Mouse (Mus musculus) midbrain, embryonic 13.5 days (tissue): ENCODE results near the gene Saysd1. TPM values are rescaled to one million over a fixed set of nuclear protein-coding genes. Genes with fewer than 3 reads are reported as not detected.

Experiments used
- ATAC-seq: fragments of 200-750 bp; cut with Nextera tagmentation; 2 replicates; pipeline ENCODE4 v1.8.0; 2017; ENCODE audit warnings: mild to moderate bottlenecking, moderate TSS enrichment, moderate library complexity
- H3K27ac ChIP-seq: fragments of 300-500 bp; sonication (generic); 2 replicates; pipeline ENCODE4 v1.5.1; 2015; ENCODE audit warnings: inconsistent platforms, mild to moderate bottlenecking, moderate library complexity
- H3K27me3 ChIP-seq: fragments of 300-500 bp; sonication (generic); 2 replicates; pipeline ENCODE4 v1.6.1; 2015; ENCODE audit warnings: mild to moderate bottlenecking, inconsistent platforms
- H3K36me3 ChIP-seq: fragments of 300-500 bp; sonication (generic); 2 replicates; pipeline ENCODE4 v1.6.1; 2015; ENCODE audit warnings: mild to moderate bottlenecking, inconsistent platforms
- H3K4me1 ChIP-seq: fragments of 300-500 bp; sonication (generic); replicated peaks from 2 replicates; pipeline ENCODE4 v1.6.1; 2015; ENCODE audit warnings: inconsistent platforms
- H3K4me2 ChIP-seq: fragments of 300-500 bp; sonication (generic); replicated peaks from 2 replicates; pipeline ENCODE4 v1.6.1; 2015; ENCODE audit warnings: moderate library complexity, mild to moderate bottlenecking, inconsistent platforms
- H3K4me3 ChIP-seq: fragments of 300-500 bp; sonication (generic); replicated peaks from 2 replicates; pipeline ENCODE4 v1.5.1; 2015; ENCODE audit warnings: mild to moderate bottlenecking, inconsistent platforms
- H3K9ac ChIP-seq: fragments of 300-500 bp; sonication (generic); replicated peaks from 2 replicates; pipeline ENCODE4 v1.6.1; 2015; ENCODE audit warnings: mild to moderate bottlenecking, inconsistent platforms
- H3K9me3 ChIP-seq: fragments of 300-500 bp; sonication (generic); 2 replicates; pipeline ENCODE4 v1.6.1; 2016; ENCODE audit warnings: mild to moderate bottlenecking, inconsistent platforms
- WGBS: fragments of 180-500 bp; shearing (Covaris S2); methylation state at CpG from one replicate; pipeline ENCODE4 v1.1.7; 2015; 5-methylcytosine and 5-hydroxymethylcytosine counted together
- polyA plus RNA-seq: library from polyadenylated mRNA; unstranded; fragments of >200 nt; fragmentation: Nextera tagmentation; extraction: Ambion mirVana; gene quantifications from 2 replicates; pipeline ENCODE4 v1.2.1, GENCODE M21; 2015

Gene Saysd1
- polyA plus RNA-seq, 1 experiment from 2014 or later, result 15.1 TPM

DNA sequence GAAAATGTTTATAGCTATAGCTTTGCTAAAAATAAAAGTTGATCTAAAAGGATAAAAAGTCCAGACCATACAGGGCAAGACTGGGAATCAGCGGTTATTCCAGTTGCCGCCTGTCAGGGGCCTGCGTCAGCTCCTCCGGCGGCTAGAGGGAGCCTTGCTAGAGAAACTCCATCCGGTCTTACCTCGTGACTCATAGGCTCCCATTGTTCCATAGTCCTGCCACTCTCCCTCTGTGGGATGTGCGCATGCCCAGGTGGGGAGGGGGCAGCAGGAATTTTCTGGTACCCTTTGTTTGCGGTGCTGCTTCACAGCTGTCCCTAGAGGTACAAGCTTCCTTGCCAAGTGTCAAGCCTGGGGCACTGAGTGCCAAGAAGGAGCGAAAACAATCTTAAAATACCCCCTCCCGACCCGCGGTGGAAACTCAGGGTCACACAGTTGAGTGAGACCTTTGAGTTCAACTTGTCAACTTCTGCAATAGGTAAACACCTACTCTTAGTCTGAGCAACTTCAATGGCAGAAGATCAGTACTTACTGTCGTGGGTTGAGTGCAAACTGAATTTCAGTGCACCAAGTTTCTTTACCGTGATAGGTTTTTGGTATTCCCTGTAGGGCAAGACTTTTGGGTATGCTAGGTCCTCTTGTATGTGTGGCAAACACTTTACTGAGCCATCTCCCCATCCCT is 10.8 kb downstream of the Saysd1 start:
- 80% methylated on average over 15 of the region's 15 CpGs for WGBS
- H3K9me3 ChIP-seq, result no peaks in the 10 kb centered on the region
- no peak for ATAC-seq
- no peaks in the 10 kb centered on the region for H3K36me3 ChIP-seq
- H3K4me3 ChIP-seq, result no peak overlapping the region
- H3K27me3 ChIP-seq, result no peaks in the 10 kb centered on the region
- no peaks in the 10 kb centered on the region for H3K4me1 ChIP-seq
- H3K4me2 ChIP-seq, result no peak overlapping the region
- no peak overlapping the region for H3K27ac ChIP-seq
- no peak overlapping the region for H3K9ac ChIP-seq

DNA sequence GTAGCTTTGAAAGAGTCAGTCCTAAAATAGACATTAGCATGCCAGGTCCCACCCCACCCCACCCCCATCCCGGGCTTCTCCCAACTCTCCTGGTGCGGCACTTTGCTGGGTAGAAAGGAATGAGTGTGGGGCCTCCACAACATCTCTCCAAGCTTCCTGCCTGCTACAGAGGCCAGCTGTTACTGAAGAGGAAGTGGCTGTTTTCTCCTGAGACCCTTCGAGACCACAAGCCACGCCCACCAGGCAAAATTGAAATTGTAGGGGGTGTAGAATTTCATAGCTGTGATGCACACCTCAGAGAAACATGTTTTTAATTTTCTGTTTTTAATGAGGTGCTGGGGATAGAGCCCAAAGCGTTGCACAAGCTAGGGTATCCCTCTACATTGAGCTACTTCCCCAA is 17.5 kb downstream of the Saysd1 start:
- Histone ChIP-seq H3K9me3 (no peaks in the 10 kb centered on the region), H3K27ac (no peak overlapping the region), H3K36me3 (no peaks in the 10 kb centered on the region), H3K4me2 (no peak overlapping the region), H3K9ac (no peak overlapping the region), H3K27me3 (0 out of 2 replicates have a peak, but pooled peaks cover 2% of the 10 kb centered on the region), H3K4me3 (no peak overlapping the region), H3K4me1 (no peaks in the 10 kb centered on the region; the same call in 1 of the 2 replicates)
- 86% methylated on average over 5 of the region's 5 CpGs for WGBS
- no peak for ATAC-seq

DNA sequence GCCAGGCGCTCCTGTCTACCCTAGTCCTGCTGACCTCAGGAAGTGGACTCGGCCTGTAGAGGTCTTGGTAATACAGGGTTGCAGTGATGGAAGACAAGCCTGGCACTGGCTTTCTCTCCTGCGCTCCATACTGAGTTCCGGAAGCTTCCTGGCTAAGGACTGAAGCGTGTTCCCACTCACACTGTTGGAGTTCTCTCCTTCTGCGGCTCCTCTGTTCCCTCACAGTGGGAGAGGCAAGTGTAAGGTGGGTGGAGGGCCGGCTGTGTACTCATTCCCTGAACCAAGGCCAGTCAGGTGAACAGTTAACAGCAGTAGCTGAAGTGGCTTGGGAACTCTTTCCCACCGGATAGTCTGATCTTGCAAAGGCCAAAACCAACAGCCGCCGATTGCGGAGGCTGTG is 18.3 kb downstream of the Saysd1 start:
- no peak for ATAC-seq
- WGBS, result 92% methylated on average over 11 of the region's 11 CpGs

DNA sequence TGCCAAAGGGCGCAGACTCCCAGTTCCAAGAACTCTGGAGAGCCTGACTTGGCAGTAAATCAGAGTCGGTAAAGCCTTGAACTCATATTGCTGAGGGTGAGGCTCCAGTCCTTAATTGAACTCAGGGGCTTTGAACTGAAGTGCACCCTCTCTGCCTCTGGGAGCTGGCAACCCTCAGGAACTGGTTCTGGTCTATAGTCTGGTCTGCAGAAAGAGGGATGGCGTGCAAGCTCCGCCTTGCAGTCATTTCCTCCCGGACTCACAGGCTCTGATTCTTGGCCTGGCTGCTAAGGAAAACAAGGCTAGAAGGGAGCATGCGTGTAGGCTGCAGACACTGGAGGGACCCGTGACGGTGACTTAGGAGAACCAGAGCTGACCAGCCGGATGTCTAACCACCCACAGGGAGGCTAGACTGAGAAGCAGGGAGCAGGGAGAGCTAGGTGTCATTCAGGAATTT is 22.2 kb downstream of the Saysd1 start:
- Histone ChIP-seq H3K9me3 (no peaks in the 10 kb centered on the region), H3K27me3 (0 out of 2 replicates have a peak, but pooled peaks cover 5% of the 10 kb centered on the region), H3K36me3 (no peaks in the 10 kb centered on the region), H3K9ac (no peak overlapping the region), H3K27ac (no peak overlapping the region), H3K4me1 (no peaks in the 10 kb centered on the region; the same call in 1 of the 2 replicates), H3K4me2 (no peak overlapping the region), H3K4me3 (no peak overlapping the region)
- 67% methylated on average over 9 of the region's 9 CpGs for WGBS
- ATAC-seq, result no peak

More for the DNA sequence above, 18.3 kb downstream of the Saysd1 start:
- H3K4me2 ChIP-seq, result no peak overlapping the region
- H3K4me1 ChIP-seq, result no peaks in the 10 kb centered on the region; the same call in 1 of the 2 replicates
- H3K9ac ChIP-seq, result no peak overlapping the region
- no peak overlapping the region for H3K27ac ChIP-seq
- H3K9me3 ChIP-seq, result no peaks in the 10 kb centered on the region
- H3K4me3 ChIP-seq, result no peak overlapping the region
- H3K27me3 ChIP-seq, result 0 out of 2 replicates have a peak, but pooled peaks cover 2% of the 10 kb centered on the region
- no peaks in the 10 kb centered on the region for H3K36me3 ChIP-seq

DNA sequence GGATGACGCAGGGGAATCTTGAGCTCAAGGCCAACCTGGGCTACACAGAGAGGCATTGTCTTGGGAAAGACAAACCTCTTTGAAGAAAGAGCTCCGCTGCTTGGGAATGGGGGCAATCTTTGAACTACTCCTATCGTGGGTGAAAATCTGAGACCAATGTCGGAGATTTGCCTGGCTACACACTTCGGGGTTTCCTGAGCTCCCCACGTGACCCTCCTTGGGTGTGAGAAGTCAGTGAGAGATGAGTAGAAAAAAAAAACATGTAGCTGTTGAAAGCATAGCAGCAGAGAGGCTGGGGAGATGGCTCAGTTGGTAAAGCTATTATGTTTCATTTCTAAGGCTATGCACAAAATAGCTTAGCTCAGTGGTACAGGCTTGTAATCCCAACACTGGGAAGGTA is 23.4 kb downstream of the Saysd1 start:
- 95% methylated on average over 6 of the region's 6 CpGs for WGBS
- no peaks in the 10 kb centered on the region for H3K9me3 ChIP-seq

DNA sequence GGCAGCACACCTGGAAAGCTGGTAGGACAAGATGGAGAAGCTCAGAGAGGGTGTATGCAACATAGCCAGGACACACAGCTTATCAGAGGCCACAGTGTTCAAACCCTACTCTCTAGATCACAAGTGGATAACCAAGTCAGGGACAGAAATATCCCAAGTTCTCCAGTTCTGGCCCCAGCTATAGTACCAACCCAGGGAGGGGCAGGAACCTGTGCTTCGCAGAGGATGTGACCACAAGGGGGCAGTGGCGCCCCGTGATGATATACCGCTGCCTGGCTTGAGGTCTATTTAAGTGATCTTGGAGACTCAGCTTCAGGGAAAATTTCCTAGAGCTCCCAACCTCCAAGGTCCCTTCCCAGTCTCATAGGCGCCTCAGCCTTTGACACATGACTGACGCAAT is 24.4 kb downstream of the Saysd1 start:
- ATAC-seq, result peak; percentile 80
- Histone ChIP-seq H3K4me3 (no peak overlapping the region), H3K4me2 (no peak overlapping the region), H3K9me3 (no peaks in the 10 kb centered on the region), H3K4me1 (no peaks in the 10 kb centered on the region; the same call in 1 of the 2 replicates), H3K9ac (no peak overlapping the region), H3K27me3 (0 out of 2 replicates have a peak, but pooled peaks cover 5% of the 10 kb centered on the region), H3K36me3 (no peaks in the 10 kb centered on the region), H3K27ac (no peak overlapping the region)
- 4% methylated on average over 6 of the region's 6 CpGs for WGBS

More for the DNA sequence above, 23.4 kb downstream of the Saysd1 start:
- no peak for ATAC-seq
- Histone ChIP-seq H3K27ac (no peak overlapping the region), H3K4me2 (no peak overlapping the region), H3K36me3 (no peaks in the 10 kb centered on the region), H3K9ac (no peak overlapping the region), H3K27me3 (0 out of 2 replicates have a peak, but pooled peaks cover 5% of the 10 kb centered on the region), H3K4me3 (no peak overlapping the region), H3K4me1 (no peaks in the 10 kb centered on the region; the same call in 1 of the 2 replicates)

DNA sequence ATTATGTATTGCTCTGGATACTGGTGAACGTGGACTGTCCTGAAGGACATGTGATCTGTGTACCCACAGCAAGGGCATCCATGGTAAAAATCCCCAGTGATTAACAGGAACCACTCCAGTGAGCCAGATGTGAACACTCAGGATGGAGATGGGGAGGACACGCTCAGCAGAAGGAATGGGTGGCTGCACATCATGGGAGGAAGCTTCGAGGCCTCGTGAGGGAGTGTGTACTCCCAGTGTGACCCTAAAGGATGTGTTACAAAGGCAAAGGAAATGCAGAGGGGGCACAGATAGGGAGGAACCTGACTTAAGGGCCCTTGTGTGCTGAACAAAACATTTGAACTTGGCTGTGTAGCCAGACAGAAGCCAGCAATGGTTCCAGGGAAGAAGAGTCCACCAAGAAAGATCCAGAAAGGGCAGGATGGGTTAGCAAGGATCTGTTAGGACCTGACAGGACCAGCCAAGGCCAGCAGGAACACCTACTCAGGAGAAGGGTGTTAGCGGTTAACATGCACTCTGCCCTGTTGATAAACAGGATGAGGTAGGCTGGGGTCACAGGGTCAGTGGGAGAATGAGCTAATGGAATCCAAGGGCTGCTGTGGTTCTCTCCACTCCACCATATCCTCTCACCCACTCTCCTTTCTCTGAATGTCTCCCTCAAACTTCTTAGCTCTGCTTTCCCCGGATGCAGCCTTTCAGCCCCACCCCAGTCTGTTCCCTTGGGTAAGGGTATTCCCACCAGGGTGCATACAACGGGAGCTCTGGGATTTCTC is 25.0 kb downstream of the Saysd1 start:
- ATAC-seq, result no peak
- Histone ChIP-seq H3K4me2 (no peak overlapping the region), H3K4me3 (no peak overlapping the region), H3K4me1 (no peaks in the 10 kb centered on the region; the same call in 1 of the 2 replicates), H3K27me3 (0 out of 2 replicates have a peak, but pooled peaks cover 5% of the 10 kb centered on the region), H3K9me3 (no peaks in the 10 kb centered on the region), H3K27ac (no peak overlapping the region), H3K36me3 (no peaks in the 10 kb centered on the region), H3K9ac (no peak overlapping the region)
- WGBS, result 68% methylated on average over 7 of the region's 7 CpGs

DNA sequence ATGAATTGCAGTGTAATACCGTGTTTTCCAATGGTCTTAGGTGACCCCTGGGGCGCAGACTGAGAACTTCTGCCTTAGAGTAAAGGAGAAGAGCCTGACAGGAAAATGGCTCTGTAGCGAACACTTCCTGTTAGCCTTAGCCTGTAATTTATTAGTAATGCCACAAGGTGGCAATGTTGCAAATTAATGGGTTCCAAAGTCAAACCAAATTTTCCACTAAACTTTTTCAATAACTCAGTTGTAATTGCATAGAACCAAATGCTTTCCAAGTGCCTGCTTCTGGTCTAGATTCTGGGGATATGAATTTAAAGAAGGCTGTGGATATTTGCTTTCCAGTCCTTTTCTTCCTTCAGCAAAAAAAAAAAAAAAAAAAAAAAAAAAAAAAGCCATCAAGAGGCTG is 26.1 kb downstream of the Saysd1 start:
- no peaks in the 10 kb centered on the region for H3K36me3 ChIP-seq
- WGBS, result 68% methylated on average over 3 of the region's 3 CpGs
- H3K4me2 ChIP-seq, result no peak overlapping the region
- no peaks in the 10 kb centered on the region for H3K9me3 ChIP-seq
- H3K27me3 ChIP-seq, result 0 out of 2 replicates have a peak, but pooled peaks cover 3% of the 10 kb centered on the region
- no peaks in the 10 kb centered on the region; the same call in 1 of the 2 replicates for H3K4me1 ChIP-seq
- ATAC-seq, result no peak
- H3K4me3 ChIP-seq, result no peak overlapping the region
- no peak overlapping the region for H3K27ac ChIP-seq
- H3K9ac ChIP-seq, result no peak overlapping the region

DNA sequence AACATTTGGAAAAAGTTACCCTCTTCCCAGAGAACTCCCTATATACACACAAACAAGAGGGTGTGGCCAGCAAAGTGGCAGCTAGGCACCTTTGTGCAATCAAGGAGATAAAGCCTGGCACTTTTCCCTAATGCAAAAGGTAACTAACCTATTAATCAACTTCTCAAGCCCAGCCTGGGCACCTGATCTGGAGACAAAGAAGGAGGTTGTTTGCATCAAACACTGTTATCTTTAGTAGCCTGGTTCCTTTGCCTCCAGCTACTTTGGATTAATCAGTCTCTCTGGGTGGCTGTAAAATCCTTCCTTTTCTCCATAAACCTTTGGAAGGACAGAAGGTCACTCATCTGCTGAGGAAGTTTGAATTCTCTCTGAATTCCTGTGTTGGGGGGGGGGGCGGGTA is 27.4 kb downstream of the Saysd1 start:
- H3K4me3 ChIP-seq, result no peak overlapping the region
- no peak overlapping the region for H3K27ac ChIP-seq
- no peak overlapping the region for H3K4me2 ChIP-seq
- H3K27me3 ChIP-seq, result 0 out of 2 replicates have a peak, but pooled peaks cover 3% of the 10 kb centered on the region
- H3K36me3 ChIP-seq, result no peaks in the 10 kb centered on the region
- 67% methylated on average over 1 of the region's 1 CpGs for WGBS
- no peak overlapping the region for H3K9ac ChIP-seq
- ATAC-seq, result no peak
- no peaks in the 10 kb centered on the region for H3K9me3 ChIP-seq
- no peaks in the 10 kb centered on the region for H3K4me1 ChIP-seq

DNA sequence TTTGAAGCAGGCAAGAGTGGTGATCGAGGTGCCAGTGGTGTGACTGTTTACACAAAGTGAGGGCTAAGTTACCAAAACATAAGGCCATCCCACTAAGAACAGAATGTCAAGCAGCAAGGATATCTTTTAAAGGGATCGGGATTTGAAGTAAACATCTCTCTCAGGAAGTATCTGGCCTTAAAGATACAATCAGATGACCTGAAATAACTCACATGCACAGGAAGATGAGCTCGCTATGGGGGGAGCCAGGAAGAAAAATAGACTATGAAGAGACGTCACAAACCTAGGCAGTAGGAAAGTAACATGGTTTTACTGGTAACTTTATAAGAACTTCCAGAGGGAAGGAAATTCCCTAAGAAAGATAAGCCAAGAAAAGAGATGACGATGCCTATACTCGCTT is 32.1 kb downstream of the Saysd1 start:
- Histone ChIP-seq H3K9me3 (no peaks in the 10 kb centered on the region), H3K36me3 (no peaks in the 10 kb centered on the region), H3K4me3 (no peak overlapping the region), H3K4me2 (no peak overlapping the region), H3K27ac (no peak overlapping the region), H3K27me3 (no peaks in the 10 kb centered on the region), H3K4me1 (no peaks in the 10 kb centered on the region), H3K9ac (no peak overlapping the region)
- WGBS, result 87% methylated on average over 6 of the region's 6 CpGs
- no peak for ATAC-seq

DNA sequence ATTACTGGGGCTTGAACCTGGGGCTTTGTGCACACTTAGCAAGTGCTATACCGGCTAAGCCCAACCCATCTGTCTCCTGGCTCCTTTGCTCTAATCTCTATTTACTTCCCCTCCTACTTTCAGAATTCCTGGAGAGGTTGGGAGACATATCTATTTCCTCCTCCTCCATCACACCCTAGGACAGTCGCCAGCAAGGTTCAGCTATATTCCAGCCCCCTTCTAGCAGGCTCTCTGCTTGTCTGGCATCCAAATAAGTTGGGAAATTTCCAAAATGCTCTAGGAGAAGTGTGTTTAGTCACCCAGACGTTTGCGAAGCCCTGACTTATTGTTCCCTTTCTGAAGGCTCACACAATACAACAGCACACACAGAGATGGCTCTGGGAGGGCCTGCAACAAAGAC is 35.1 kb downstream of the Saysd1 start:
- WGBS, result 57% methylated on average over 4 of the region's 4 CpGs
- no peaks in the 10 kb centered on the region for H3K9me3 ChIP-seq
- H3K27ac ChIP-seq, result no peak overlapping the region
- no peak overlapping the region for H3K4me3 ChIP-seq
- H3K4me1 ChIP-seq, result no peaks in the 10 kb centered on the region
- H3K4me2 ChIP-seq, result no peak overlapping the region
- ATAC-seq, result no peak
- no peaks in the 10 kb centered on the region for H3K27me3 ChIP-seq
- no peak overlapping the region for H3K9ac ChIP-seq
- no peaks in the 10 kb centered on the region for H3K36me3 ChIP-seq

DNA sequence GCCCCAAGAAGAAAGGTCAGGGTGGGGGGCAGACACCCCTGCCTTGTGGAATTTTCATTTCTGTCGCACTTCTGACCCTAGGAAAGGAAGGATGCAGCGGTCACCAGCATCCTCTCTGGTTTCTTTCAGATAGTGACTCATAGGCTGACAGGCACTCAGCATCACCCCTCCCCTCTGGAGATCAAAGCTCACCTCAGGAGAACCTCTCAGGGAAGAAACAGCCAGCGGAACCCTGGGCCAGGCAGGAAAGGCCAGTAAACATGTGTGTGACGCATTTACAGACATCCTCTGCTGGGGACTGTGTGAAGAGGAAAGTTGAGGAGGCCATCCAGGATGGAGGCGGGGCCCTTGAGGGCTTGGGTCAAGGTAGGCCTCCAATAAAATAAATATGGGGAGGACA is 40.3 kb downstream of the Saysd1 start:
- no peak overlapping the region for H3K4me3 ChIP-seq
- H3K4me1 ChIP-seq, result no peaks in the 10 kb centered on the region
- ATAC-seq, result no peak
- H3K27me3 ChIP-seq, result no peaks in the 10 kb centered on the region
- no peaks in the 10 kb centered on the region for H3K36me3 ChIP-seq
- no peak overlapping the region for H3K4me2 ChIP-seq
- H3K9me3 ChIP-seq, result no peaks in the 10 kb centered on the region
- H3K27ac ChIP-seq, result no peak overlapping the region
- 67% methylated on average over 5 of the region's 5 CpGs for WGBS
- no peak overlapping the region for H3K9ac ChIP-seq
